Mouse (Mus musculus) hindbrain, embryonic 15.5 days (tissue): ENCODE measurements around the gene Arhgef19. TPM values are rescaled to one million over a fixed set of nuclear protein-coding genes. Genes with fewer than 3 reads are reported as not detected.

Experiments used
- ATAC-seq: fragments of 200-750 bp; cut with Nextera tagmentation; 2 replicates; pipeline ENCODE4 v1.8.0; 2017; ENCODE audit warnings: low read depth, moderate number of reproducible peaks, moderate TSS enrichment; ENCODE audit not compliant: low FRiP score
- H3K27ac ChIP-seq: fragments of 300-500 bp; sonication (generic); replicated peaks from 2 replicates; pipeline ENCODE4 v1.5.1; 2015; ENCODE audit warnings: mild to moderate bottlenecking, inconsistent platforms
- H3K27me3 ChIP-seq: fragments of 300-500 bp; sonication (generic); 2 replicates; pipeline ENCODE4 v1.6.1; 2015; ENCODE audit warnings: control low read depth, inconsistent platforms
- H3K36me3 ChIP-seq: fragments of 300-500 bp; sonication (generic); 2 replicates; pipeline ENCODE4 v1.6.1; 2015; ENCODE audit warnings: control low read depth, inconsistent platforms
- H3K4me1 ChIP-seq: fragments of 300-500 bp; sonication (generic); replicated peaks from 2 replicates; pipeline ENCODE4 v1.6.1; 2015; ENCODE audit warnings: control low read depth, inconsistent platforms
- H3K4me2 ChIP-seq: fragments of 300-500 bp; sonication (generic); 2 replicates; pipeline ENCODE4 v1.6.1; 2015; ENCODE audit warnings: moderate library complexity, mild to moderate bottlenecking, inconsistent platforms
- H3K4me3 ChIP-seq: fragments of 300-500 bp; sonication (generic); 2 replicates; pipeline ENCODE4 v1.5.1; 2015; ENCODE audit warnings: mild to moderate bottlenecking, inconsistent platforms
- H3K9ac ChIP-seq: fragments of 300-500 bp; sonication (generic); 2 replicates; pipeline ENCODE4 v1.6.1; 2015; ENCODE audit warnings: inconsistent platforms
- H3K9me3 ChIP-seq: fragments of 300-500 bp; sonication (generic); 2 replicates; pipeline ENCODE4 v1.6.1; 2016; ENCODE audit warnings: control low read depth, inconsistent platforms
- WGBS: fragments of 180-500 bp; shearing (Covaris S2); methylation state at CpG from one replicate; pipeline ENCODE4 v1.1.7; 2015; 5-methylcytosine and 5-hydroxymethylcytosine counted together
- polyA plus RNA-seq: library from polyadenylated mRNA; unstranded; fragments of >200 nt; fragmentation: Nextera tagmentation; extraction: Ambion mirVana; gene quantifications from 2 replicates; pipeline ENCODE4 v1.2.1, GENCODE M21; 2015

The Arhgef19 gene
- polyA plus RNA-seq, 1 experiment from 2014 or later, result 1.5 TPM

- Histone ChIP-seq H3K4me1 (peaks cover 34% of the 10 kb centered on the region), H3K4me2 (no peak overlapping the region), H3K27ac (no peak overlapping the region), H3K36me3 (no peaks in the 10 kb centered on the region), H3K4me3 (no peak overlapping the region), H3K9ac (no peak overlapping the region), H3K27me3 (peaks cover 16% of the 10 kb centered on the region), H3K9me3 (no peaks in the 10 kb centered on the region)
- ATAC-seq, result no peak
- 23% methylated on average over 8 of the region's 8 CpGs for WGBS
These were observed 66.8 kb downstream of the Arhgef19 start for GRCm38 (mm10) chr4:141306057-141306456.

Other genes starting within 250 kb of the Arhgef19 start
- gene Mfap2, start 229.1 kb upstream of the Arhgef19 start, polyA plus RNA-seq, result 161 and 173 TPM in 2 replicates
- gene Crocc, start 178.9 kb upstream of the Arhgef19 start, polyA plus RNA-seq, result 6.2 and 7.7 TPM in 2 replicates
- 50.6 and 56.2 TPM in 2 replicates for gene Necap2, start 161.1 kb upstream of the Arhgef19 start, polyA plus RNA-seq
- gene Spata21, start 151.2 kb upstream of the Arhgef19 start, polyA plus RNA-seq, result 0.43 and 0.71 TPM in 2 replicates
- 24.9 TPM in 2 replicates for gene Szrd1, start 99.7 kb upstream of the Arhgef19 start, polyA plus RNA-seq
- 23.7 and 25.2 TPM in 2 replicates for gene Fbxo42, start 91.6 kb upstream of the Arhgef19 start, polyA plus RNA-seq
- gene Rsg1, start 25.5 kb upstream of the Arhgef19 start, polyA plus RNA-seq, result 7.8 and 10.9 TPM in 2 replicates
- 1.4 and 1.5 TPM in 2 replicates for gene Epha2, start 61.7 kb downstream of the Arhgef19 start, polyA plus RNA-seq
- 42.1 and 42.5 TPM in 2 replicates for gene Fam131c, start 128.7 kb downstream of the Arhgef19 start, polyA plus RNA-seq
- gene Clcnka, start 159.2 kb downstream of the Arhgef19 start, polyA plus RNA-seq, result 0.52 and 0.65 TPM in 2 replicates
- not detected in 2 replicates for gene Clcnkb, start 176.5 kb downstream of the Arhgef19 start, polyA plus RNA-seq
- gene Hspb7, start 181.3 kb downstream of the Arhgef19 start, polyA plus RNA-seq, result not detected in 2 replicates
- 0.39 TPM in 1 of 2 replicates, not detected in the other for gene Srarp, start 196.6 kb downstream of the Arhgef19 start, polyA plus RNA-seq
- 39.7 and 42.7 TPM in 2 replicates for gene Zbtb17, start 205.2 kb downstream of the Arhgef19 start, polyA plus RNA-seq